Comparison of ENCODE assay signal across 8 mouse cellular contexts in the genomic region with DNA sequence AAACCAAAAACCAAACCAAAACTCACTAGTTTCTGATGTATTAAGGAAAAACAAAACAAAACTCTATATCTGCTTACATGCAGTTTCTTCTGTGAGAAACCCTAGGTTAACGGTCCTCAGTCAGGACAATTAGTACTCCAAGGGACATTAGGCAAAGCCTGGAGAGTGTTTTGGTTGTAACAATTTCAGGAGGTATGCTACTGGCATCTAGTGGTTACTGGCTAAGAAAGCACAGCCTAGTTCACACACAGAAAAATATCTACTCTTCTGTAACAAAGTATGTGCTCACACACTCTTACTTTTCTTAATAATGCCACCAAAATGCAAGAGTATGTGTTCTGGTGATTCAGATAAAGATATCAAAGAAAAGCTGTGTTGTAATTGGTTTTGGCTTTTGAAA. TPM values are rescaled to one million over a fixed set of nuclear protein-coding genes. Genes with fewer than 3 reads are reported as not detected.
DNase-seq lines count a peak whose midpoint lies in the region; ATAC-seq and TF ChIP-seq lines count a peak whose summit lies in the region.

No protein-coding gene starts in this region.

- H3K4me2 ChIP-seq in intestine, embryonic 14.5 days (ENCODE audit: low read length): 0 out of 2 replicates have a peak overlapping the region, but pooled peaks have one; percentile 44
- H3K4me2 ChIP-seq in intestine, embryonic 16.5 days (ENCODE audit: low read depth, low read length): no peak overlapping the region
- H3K4me2 ChIP-seq in forebrain, postnatal 0 days (ENCODE audit: low read depth): peak overlapping the region; percentile 48
- H3K4me2 ChIP-seq in midbrain, embryonic 13.5 days (replicated peaks): peak overlapping the region; percentile 56

- H3K4me3 ChIP-seq in intestine, embryonic 14.5 days (ENCODE audit: low read depth, low read length): no peak overlapping the region
- no peak overlapping the region for H3K4me3 ChIP-seq in intestine, embryonic 16.5 days (ENCODE audit: low read length)
- H3K4me3 ChIP-seq in forebrain, postnatal 0 days (ENCODE audit: low read depth, low read length): peak overlapping the region; percentile 86; the same call in 1 of the 2 replicates
- peak overlapping the region; percentile 67 for H3K4me3 ChIP-seq in midbrain, embryonic 13.5 days (replicated peaks)

- H3K9ac ChIP-seq in intestine, embryonic 14.5 days (ENCODE audit: low read length): no peak overlapping the region
- H3K9ac ChIP-seq in intestine, embryonic 16.5 days (ENCODE audit: low read depth, low read length): no peak overlapping the region
- no peak overlapping the region; the same call in 1 of the 2 replicates for H3K9ac ChIP-seq in forebrain, postnatal 0 days
- H3K9ac ChIP-seq in midbrain, embryonic 13.5 days (replicated peaks): peak overlapping the region; percentile 93

- peaks cover 4% of the 10 kb centered on the region; the same call in 1 of the 2 replicates for H3K4me1 ChIP-seq in intestine, embryonic 14.5 days (replicated peaks; ENCODE audit: control insufficient read depth, insufficient read depth, low read length)
- H3K4me1 ChIP-seq in intestine, embryonic 16.5 days (ENCODE audit: control insufficient read depth, insufficient read depth, low read length): no peaks in the 10 kb centered on the region
- no peaks in the 10 kb centered on the region for H3K4me1 ChIP-seq in forebrain, postnatal 0 days (ENCODE audit: insufficient read depth)
- H3K4me1 ChIP-seq in midbrain, embryonic 13.5 days (replicated peaks): peaks cover 13% of the 10 kb centered on the region

- 28% methylated on average over 1 of the region's 1 CpGs for WGBS in intestine, embryonic 14.5 days
- 31% methylated on average over 1 of the region's 1 CpGs for WGBS in intestine, embryonic 16.5 days
- WGBS in forebrain, postnatal 0 days: 8% methylated on average over 1 of the region's 1 CpGs
- WGBS in midbrain, embryonic 13.5 days: 26% methylated on average over 1 of the region's 1 CpGs

- no peaks in the 10 kb centered on the region for H3K9me3 ChIP-seq in intestine, embryonic 14.5 days (ENCODE audit: control insufficient read depth, low read length)
- no peaks in the 10 kb centered on the region for H3K9me3 ChIP-seq in intestine, embryonic 16.5 days (ENCODE audit: control insufficient read depth, low read length)
- no peaks in the 10 kb centered on the region for H3K9me3 ChIP-seq in forebrain, postnatal 0 days (ENCODE audit: low read length)
- no peaks in the 10 kb centered on the region for H3K9me3 ChIP-seq in midbrain, embryonic 13.5 days

- no peak for DNase-seq in intestine, embryonic 14.5 days (ENCODE audit: low spot score)
- DNase-seq in MN1 (ENCODE audit: low spot score): peak; percentile 57
- DNase-seq in forebrain, postnatal 0 days: peak; percentile 42
- no peak for DNase-seq in heart, postnatal 25 days (ENCODE audit: low spot score)
- DNase-seq in layer of hippocampus, adult 9-10 months (ENCODE audit: low spot score): no peak
- DNase-seq in layer of hippocampus, postnatal 25 days (ENCODE audit: extremely low spot score in 1 of 2, low spot score in 1 of 2): no peak

- peak; percentile 65 for TF ChIP-seq CTCF in forebrain, postnatal 0 days (IDR thresholded peaks at IDR 0.05; ENCODE audit: low read depth)

- H3K27me3 ChIP-seq in intestine, embryonic 14.5 days (replicated peaks; ENCODE audit: control insufficient read depth, insufficient read depth, low read length): no peaks in the 10 kb centered on the region
- no peaks in the 10 kb centered on the region for H3K27me3 ChIP-seq in intestine, embryonic 16.5 days (replicated peaks; ENCODE audit: control insufficient read depth, insufficient read depth, low read length)
- H3K27me3 ChIP-seq in forebrain, postnatal 0 days (ENCODE audit: insufficient read depth, low read length): no peaks in the 10 kb centered on the region
- no peaks in the 10 kb centered on the region for H3K27me3 ChIP-seq in midbrain, embryonic 13.5 days

- intact Hi-C loops in heart, postnatal 25 days (cut with DNase I): loop anchor here (2.0 kb wide), 1 partner anchor 18 kb away; no protein-coding TSS in a partner anchor

- no peak overlapping the region for H3K27ac ChIP-seq in intestine, embryonic 14.5 days (ENCODE audit: low read depth)
- no peak overlapping the region for H3K27ac ChIP-seq in intestine, embryonic 16.5 days (ENCODE audit: low read length)
- no peak overlapping the region for H3K27ac ChIP-seq in forebrain, postnatal 0 days (ENCODE audit: low read depth, low read length)
- H3K27ac ChIP-seq in midbrain, embryonic 13.5 days: peak overlapping the region; percentile 12; the same call in 1 of the 2 replicates

- no peak for ATAC-seq in intestine, embryonic 14.5 days (replicated peaks; ENCODE audit: low FRiP score, low TSS enrichment, low read depth)
- no peak for ATAC-seq in intestine, embryonic 16.5 days
- ATAC-seq in forebrain, postnatal 0 days: no peak
- ATAC-seq in midbrain, embryonic 13.5 days: no peak

- peaks cover 15% of the 10 kb centered on the region; the same call in 1 of the 2 replicates for H3K36me3 ChIP-seq in intestine, embryonic 14.5 days (ENCODE audit: control insufficient read depth, insufficient read depth, low read length)
- no peaks in the 10 kb centered on the region for H3K36me3 ChIP-seq in intestine, embryonic 16.5 days (ENCODE audit: control insufficient read depth, insufficient read depth, low read length)
- peaks cover 12% of the 10 kb centered on the region for H3K36me3 ChIP-seq in forebrain, postnatal 0 days (ENCODE audit: insufficient read depth)
- peaks cover 27% of the 10 kb centered on the region for H3K36me3 ChIP-seq in midbrain, embryonic 13.5 days

RNA-seq across cellular contexts. Expression of a gene that starts 1.7 kb away (rescaled TPM):
- polyA plus RNA-seq in intestine, embryonic 14.5 days (2014; fragmentation: Nextera tagmentation; extraction: Ambion mirVana): 3.5 and 3.6 TPM in 2 replicates
- 2.0 and 2.4 TPM in 2 replicates for polyA plus RNA-seq in intestine, embryonic 16.5 days (2015; fragmentation: Nextera tagmentation; extraction: Ambion mirVana)
- 22.2 and 23.8 TPM in 2 replicates for total RNA-seq in forebrain, postnatal 0 days (2014; rRNA removed)
- polyA plus RNA-seq in forebrain, postnatal 0 days (2015; fragmentation: Nextera tagmentation; extraction: Ambion mirVana): 5.1 and 5.5 TPM in 2 replicates
- polyA plus RNA-seq in midbrain, embryonic 13.5 days (2015; fragmentation: Nextera tagmentation; extraction: Ambion mirVana): 18.3 and 18.8 TPM in 2 replicates
- total RNA-seq in heart, postnatal 25 days (2021): under 1 TPM; 0.68 to 0.89 TPM
- 1 to 10 TPM; 3.8 to 4.9 TPM for total RNA-seq in layer of hippocampus, postnatal 25 days (2021)

RNA-seq across cellular contexts. Expression of a gene that starts 6.5 kb away (rescaled TPM):
- 8.5 and 9.0 TPM in 2 replicates for polyA plus RNA-seq in intestine, embryonic 14.5 days (2014; fragmentation: Nextera tagmentation; extraction: Ambion mirVana)
- 5.8 and 6.6 TPM in 2 replicates for polyA plus RNA-seq in intestine, embryonic 16.5 days (2015; fragmentation: Nextera tagmentation; extraction: Ambion mirVana)
- 23.5 and 28.2 TPM in 2 replicates for total RNA-seq in forebrain, postnatal 0 days (2014; rRNA removed)
- 7.1 and 11.1 TPM in 2 replicates for polyA plus RNA-seq in forebrain, postnatal 0 days (2015; fragmentation: Nextera tagmentation; extraction: Ambion mirVana)
- polyA plus RNA-seq in midbrain, embryonic 13.5 days (2015; fragmentation: Nextera tagmentation; extraction: Ambion mirVana): 17.9 and 19.0 TPM in 2 replicates
- 1 to 10 TPM; 6.4 to 7.2 TPM for total RNA-seq in heart, postnatal 25 days (2021)
- 10 to 100 TPM; 18.5 to 23.5 TPM for total RNA-seq in layer of hippocampus, postnatal 25 days (2021)

RNA-seq across cellular contexts. Expression of a gene that starts 15.7 kb away (rescaled TPM):
- polyA plus RNA-seq in intestine, embryonic 14.5 days (2014; fragmentation: Nextera tagmentation; extraction: Ambion mirVana): 266 and 279 TPM in 2 replicates
- 332 and 340 TPM in 2 replicates for polyA plus RNA-seq in intestine, embryonic 16.5 days (2015; fragmentation: Nextera tagmentation; extraction: Ambion mirVana)
- 97.7 and 104 TPM in 2 replicates for total RNA-seq in forebrain, postnatal 0 days (2014; rRNA removed)
- 70.5 and 83.7 TPM in 2 replicates for polyA plus RNA-seq in forebrain, postnatal 0 days (2015; fragmentation: Nextera tagmentation; extraction: Ambion mirVana)
- 171 and 175 TPM in 2 replicates for polyA plus RNA-seq in midbrain, embryonic 13.5 days (2015; fragmentation: Nextera tagmentation; extraction: Ambion mirVana)
- 10 to 100 TPM; 48.3 to 54.3 TPM for total RNA-seq in heart, postnatal 25 days (2021)
- total RNA-seq in layer of hippocampus, postnatal 25 days (2021): 10 to 100 TPM; 53.5 to 67.5 TPM

RNA-seq across cellular contexts. Expression of a gene that starts 48.1 kb away (rescaled TPM):
- 10.3 and 11.1 TPM in 2 replicates for polyA plus RNA-seq in intestine, embryonic 14.5 days (2014; fragmentation: Nextera tagmentation; extraction: Ambion mirVana)
- 8.9 and 9.8 TPM in 2 replicates for polyA plus RNA-seq in intestine, embryonic 16.5 days (2015; fragmentation: Nextera tagmentation; extraction: Ambion mirVana)
- 41.8 and 48.5 TPM in 2 replicates for total RNA-seq in forebrain, postnatal 0 days (2014; rRNA removed)
- 15.4 and 16.7 TPM in 2 replicates for polyA plus RNA-seq in forebrain, postnatal 0 days (2015; fragmentation: Nextera tagmentation; extraction: Ambion mirVana)
- polyA plus RNA-seq in midbrain, embryonic 13.5 days (2015; fragmentation: Nextera tagmentation; extraction: Ambion mirVana): 20.4 and 25.9 TPM in 2 replicates
- total RNA-seq in heart, postnatal 25 days (2021): 1 to 10 TPM; 6.1 to 7.0 TPM
- total RNA-seq in layer of hippocampus, postnatal 25 days (2021): 10 to 100 TPM; 15.3 to 17.1 TPM

Comparison
In these comparisons a context has a peak if more than half of its experiments do, and no peak if none do; other contexts are left out.
1. DNase-seq: peak in MN1 (single experiment) and forebrain, postnatal 0 days (single experiment); none in intestine, embryonic 14.5 days (single experiment), heart, postnatal 25 days (single experiment), layer of hippocampus, adult 9-10 months (single experiment) and layer of hippocampus, postnatal 25 days (0 of 2).
2. H3K4me3 ChIP-seq: peak in forebrain, postnatal 0 days (single experiment) and midbrain, embryonic 13.5 days (single experiment); none in intestine, embryonic 14.5 days (single experiment) and intestine, embryonic 16.5 days (single experiment).